Mouse (Mus musculus): ENCODE measurements around the gene Sh2b3. TPM values are rescaled to one million over a fixed set of nuclear protein-coding genes. Genes with fewer than 3 reads are reported as not detected.

Sh2b3 gene
- 6.9 and 7.7 TPM in 2 replicates for polyA plus RNA-seq (2015; fragmentation: Nextera tagmentation; extraction: Ambion mirVana)

GRCm38 (mm10) chr5:121837441-121838340, at the start of gene Sh2b3:
Gene Sh2b3, minus strand, starts transcription at chr5:121837646.
- ATAC-seq (ENCODE audit: low read depth): peak; percentile 13; the same call in 1 of the 2 replicates
- Histone ChIP-seq H3K27ac (replicated peaks) (peak within 1 kb of the TSS; percentile 62), H3K36me3 (no peaks in the 10 kb centered on the region), H3K4me1 (replicated peaks) (peaks cover 64% of the 10 kb centered on the region), H3K9ac (peak within 1 kb of the TSS; percentile 81), H3K27me3 (peaks cover 64% of the 10 kb centered on the region), H3K4me3 (peak within 1 kb of the TSS; percentile 70), H3K9me3 (no peaks in the 10 kb centered on the region), H3K4me2 (peak within 1 kb of the TSS; percentile 92)
- WGBS: under 1% methylated on average over 35 of the region's 35 CpGs

GRCm38 (mm10) chr5:121883356-121883755, 45.9 kb upstream of the Sh2b3 start:
- Histone ChIP-seq H3K4me2 (no peak overlapping the region), H3K4me1 (replicated peaks) (0 out of 2 replicates have a peak, but pooled peaks cover 2% of the 10 kb centered on the region), H3K9me3 (no peaks in the 10 kb centered on the region), H3K9ac (no peak overlapping the region), H3K4me3 (no peak overlapping the region), H3K36me3 (peaks cover 30% of the 10 kb centered on the region), H3K27ac (replicated peaks) (peak overlapping the region; percentile 23; the same call in 1 of the 2 replicates), H3K27me3 (no peaks in the 10 kb centered on the region)
- no peak for ATAC-seq (ENCODE audit: low read depth)
- WGBS: 70% methylated on average over 8 of the region's 8 CpGs

GRCm38 (mm10) chr5:121879211-121879610, 41.8 kb upstream of the Sh2b3 start:
- H3K27ac ChIP-seq (replicated peaks): no peak overlapping the region

GRCm38 (mm10) chr5:121878703-121879102, 41.3 kb upstream of the Sh2b3 start:
- H3K4me2 ChIP-seq: no peak overlapping the region
- H3K4me1 ChIP-seq (replicated peaks): 0 out of 2 replicates have a peak, but pooled peaks cover 9% of the 10 kb centered on the region
- H3K9ac ChIP-seq: no peak overlapping the region
- ATAC-seq (ENCODE audit: low read depth): no peak
- no peak overlapping the region for H3K4me3 ChIP-seq
- peaks cover 46% of the 10 kb centered on the region for H3K36me3 ChIP-seq
- H3K27me3 ChIP-seq: no peaks in the 10 kb centered on the region
- 81% methylated on average over 17 of the region's 17 CpGs for WGBS
- no peaks in the 10 kb centered on the region for H3K9me3 ChIP-seq
- H3K27ac ChIP-seq (replicated peaks): no peak overlapping the region

More at GRCm38 (mm10) chr5:121879211-121879610, 41.8 kb upstream of the Sh2b3 start:
- Histone ChIP-seq H3K9ac (no peak overlapping the region), H3K4me2 (no peak overlapping the region), H3K4me1 (replicated peaks) (0 out of 2 replicates have a peak, but pooled peaks cover 9% of the 10 kb centered on the region), H3K27me3 (no peaks in the 10 kb centered on the region), H3K9me3 (no peaks in the 10 kb centered on the region), H3K4me3 (no peak overlapping the region), H3K36me3 (peaks cover 44% of the 10 kb centered on the region)
- 58% methylated on average over 6 of the region's 6 CpGs for WGBS
- ATAC-seq (ENCODE audit: low read depth): no peak

GRCm38 (mm10) chr5:121876901-121877300, 39.5 kb upstream of the Sh2b3 start:
- Histone ChIP-seq H3K4me1 (replicated peaks) (0 out of 2 replicates have a peak, but pooled peaks cover 9% of the 10 kb centered on the region), H3K9me3 (no peaks in the 10 kb centered on the region), H3K27ac (replicated peaks) (no peak overlapping the region), H3K36me3 (peaks cover 59% of the 10 kb centered on the region), H3K4me2 (no peak overlapping the region), H3K4me3 (no peak overlapping the region), H3K27me3 (no peaks in the 10 kb centered on the region), H3K9ac (no peak overlapping the region)
- ATAC-seq (ENCODE audit: low read depth): no peak
- WGBS: 87% methylated on average over 12 of the region's 12 CpGs

- no peaks in the 10 kb centered on the region for H3K27me3 ChIP-seq
- peaks cover 54% of the 10 kb centered on the region for H3K36me3 ChIP-seq
- H3K9ac ChIP-seq: no peak overlapping the region
- WGBS: 92% methylated on average over 12 of the region's 12 CpGs
- ATAC-seq (ENCODE audit: low read depth): no peak
- H3K4me3 ChIP-seq: no peak overlapping the region
- H3K9me3 ChIP-seq: no peaks in the 10 kb centered on the region
- H3K4me2 ChIP-seq: no peak overlapping the region
- H3K27ac ChIP-seq (replicated peaks): no peak overlapping the region
- H3K4me1 ChIP-seq (replicated peaks): 0 out of 2 replicates have a peak, but pooled peaks cover 9% of the 10 kb centered on the region
Observed at GRCm38 (mm10) chr5:121875041-121875440, 37.6 kb upstream of the Sh2b3 start.

- peak; percentile 61; the same call in 1 of the 2 replicates for ATAC-seq (ENCODE audit: low read depth)
Observed at GRCm38 (mm10) chr5:121872158-121872557, 34.7 kb upstream of the Sh2b3 start.

GRCm38 (mm10) chr5:121871515-121872030, 34.1 kb upstream of the Sh2b3 start:
- Histone ChIP-seq H3K36me3 (peaks cover 53% of the 10 kb centered on the region), H3K27me3 (no peaks in the 10 kb centered on the region), H3K9me3 (no peaks in the 10 kb centered on the region), H3K9ac (no peak overlapping the region), H3K4me1 (replicated peaks) (no peaks in the 10 kb centered on the region), H3K4me2 (no peak overlapping the region), H3K4me3 (no peak overlapping the region), H3K27ac (replicated peaks) (no peak overlapping the region)
- no peak for ATAC-seq (ENCODE audit: low read depth)
- WGBS: 87% methylated on average over 13 of the region's 13 CpGs

More at GRCm38 (mm10) chr5:121872158-121872557, 34.7 kb upstream of the Sh2b3 start:
- Histone ChIP-seq H3K9ac (no peak overlapping the region), H3K9me3 (no peaks in the 10 kb centered on the region), H3K4me1 (replicated peaks) (no peaks in the 10 kb centered on the region), H3K36me3 (peaks cover 59% of the 10 kb centered on the region), H3K4me2 (no peak overlapping the region), H3K27me3 (no peaks in the 10 kb centered on the region), H3K4me3 (no peak overlapping the region), H3K27ac (replicated peaks) (no peak overlapping the region)
- WGBS: 5% methylated on average over 4 of the region's 4 CpGs

GRCm38 (mm10) chr5:121870832-121871231, 33.4 kb upstream of the Sh2b3 start:
- Histone ChIP-seq H3K27me3 (no peaks in the 10 kb centered on the region), H3K9me3 (no peaks in the 10 kb centered on the region), H3K4me1 (replicated peaks) (no peaks in the 10 kb centered on the region), H3K4me2 (no peak overlapping the region), H3K9ac (no peak overlapping the region), H3K4me3 (no peak overlapping the region), H3K36me3 (peaks cover 49% of the 10 kb centered on the region), H3K27ac (replicated peaks) (no peak overlapping the region)
- no peak for ATAC-seq (ENCODE audit: low read depth)
- WGBS: 72% methylated on average over 6 of the region's 6 CpGs

GRCm38 (mm10) chr5:121867963-121868362, 30.5 kb upstream of the Sh2b3 start:
- H3K36me3 ChIP-seq: peaks cover 26% of the 10 kb centered on the region
- 74% methylated on average over 5 of the region's 5 CpGs for WGBS
- H3K27ac ChIP-seq (replicated peaks): no peak overlapping the region
- no peak overlapping the region for H3K4me3 ChIP-seq
- no peak overlapping the region for H3K9ac ChIP-seq
- H3K27me3 ChIP-seq: no peaks in the 10 kb centered on the region
- H3K4me1 ChIP-seq (replicated peaks): no peaks in the 10 kb centered on the region
- no peak for ATAC-seq (ENCODE audit: low read depth)
- no peak overlapping the region for H3K4me2 ChIP-seq
- no peaks in the 10 kb centered on the region for H3K9me3 ChIP-seq

- H3K9ac ChIP-seq: no peak overlapping the region
- H3K4me3 ChIP-seq: no peak overlapping the region
- no peaks in the 10 kb centered on the region for H3K4me1 ChIP-seq (replicated peaks)
- WGBS: 13% methylated on average over 8 of the region's 11 CpGs
- no peak for ATAC-seq (ENCODE audit: low read depth)
- peaks cover 7% of the 10 kb centered on the region; the same call in 1 of the 2 replicates for H3K9me3 ChIP-seq
- no peaks in the 10 kb centered on the region for H3K27me3 ChIP-seq
- peaks cover 45% of the 10 kb centered on the region for H3K36me3 ChIP-seq
- H3K27ac ChIP-seq (replicated peaks): no peak overlapping the region
- no peak overlapping the region for H3K4me2 ChIP-seq
Observed at GRCm38 (mm10) chr5:121864330-121864729, 26.9 kb upstream of the Sh2b3 start.

GRCm38 (mm10) chr5:121861964-121862363, 24.5 kb upstream of the Sh2b3 start:
- H3K4me1 ChIP-seq (replicated peaks): no peaks in the 10 kb centered on the region
- ATAC-seq (ENCODE audit: low read depth): no peak
- no peak overlapping the region for H3K27ac ChIP-seq (replicated peaks)
- no peak overlapping the region for H3K9ac ChIP-seq
- 55% methylated on average over 5 of the region's 5 CpGs for WGBS
- H3K4me3 ChIP-seq: no peak overlapping the region
- peaks cover 42% of the 10 kb centered on the region for H3K36me3 ChIP-seq
- no peak overlapping the region for H3K4me2 ChIP-seq
- H3K9me3 ChIP-seq: peaks cover 7% of the 10 kb centered on the region; the same call in 1 of the 2 replicates
- no peaks in the 10 kb centered on the region for H3K27me3 ChIP-seq

All from neural tube, embryonic 13.5 days (tissue).